Mouse (Mus musculus) neural tube, embryonic 15.5 days (tissue): ENCODE results near the gene Mthfs. TPM values are rescaled to one million over a fixed set of nuclear protein-coding genes. Genes with fewer than 3 reads are reported as not detected.
"Not testable (repeated sequence)": the region's sequence is repeated elsewhere in the genome, so short reads cannot be mapped to it uniquely, and the experiment has no call there.

ENCODE experiments used
- ATAC-seq: fragments of 200-750 bp; cut with Nextera tagmentation; 2 replicates; pipeline ENCODE4 v1.8.0; 2017; ENCODE audit warnings: mild to moderate bottlenecking, moderate TSS enrichment, moderate library complexity; ENCODE audit not compliant: low FRiP score
- H3K27ac ChIP-seq: fragments of 300-500 bp; sonication (generic); replicated peaks from 2 replicates; pipeline ENCODE4 v1.5.1; 2015; ENCODE audit warnings: mild to moderate bottlenecking, inconsistent platforms
- H3K27me3 ChIP-seq: fragments of 300-500 bp; sonication (generic); replicated peaks from 2 replicates; pipeline ENCODE4 v1.6.1; 2015; ENCODE audit warnings: inconsistent platforms
- H3K36me3 ChIP-seq: fragments of 300-500 bp; sonication (generic); 2 replicates; pipeline ENCODE4 v1.6.1; 2015; ENCODE audit warnings: inconsistent platforms
- H3K4me1 ChIP-seq: fragments of 300-500 bp; sonication (generic); 2 replicates; pipeline ENCODE4 v1.6.1; 2015; ENCODE audit warnings: inconsistent platforms
- H3K4me2 ChIP-seq: fragments of 300-500 bp; sonication (generic); 2 replicates; pipeline ENCODE4 v1.6.1; 2015; ENCODE audit warnings: inconsistent platforms, mild to moderate bottlenecking, moderate library complexity
- H3K4me3 ChIP-seq: fragments of 300-500 bp; sonication (generic); replicated peaks from 2 replicates; pipeline ENCODE4 v1.5.1; 2015; ENCODE audit warnings: mild to moderate bottlenecking, inconsistent platforms
- H3K9ac ChIP-seq: fragments of 300-500 bp; sonication (generic); replicated peaks from 2 replicates; pipeline ENCODE4 v1.6.1; 2015; ENCODE audit warnings: mild to moderate bottlenecking, inconsistent platforms
- H3K9me3 ChIP-seq: fragments of 300-500 bp; sonication (generic); replicated peaks from 2 replicates; pipeline ENCODE4 v1.6.1; 2016; ENCODE audit warnings: inconsistent platforms
- WGBS: fragments of 180-500 bp; shearing (Covaris S2); methylation state at CpG from one replicate; pipeline ENCODE4 v1.1.7; 2015; ENCODE audit warnings: mixed read lengths; 5-methylcytosine and 5-hydroxymethylcytosine counted together
- polyA plus RNA-seq: library from polyadenylated mRNA; unstranded; fragments of >200 nt; fragmentation: Nextera tagmentation; extraction: Ambion mirVana; gene quantifications from 2 replicates; pipeline ENCODE4 v1.2.1, GENCODE M21; 2015

Gene Mthfs
- 17.2 and 21.6 TPM in 2 replicates for polyA plus RNA-seq

DNA sequence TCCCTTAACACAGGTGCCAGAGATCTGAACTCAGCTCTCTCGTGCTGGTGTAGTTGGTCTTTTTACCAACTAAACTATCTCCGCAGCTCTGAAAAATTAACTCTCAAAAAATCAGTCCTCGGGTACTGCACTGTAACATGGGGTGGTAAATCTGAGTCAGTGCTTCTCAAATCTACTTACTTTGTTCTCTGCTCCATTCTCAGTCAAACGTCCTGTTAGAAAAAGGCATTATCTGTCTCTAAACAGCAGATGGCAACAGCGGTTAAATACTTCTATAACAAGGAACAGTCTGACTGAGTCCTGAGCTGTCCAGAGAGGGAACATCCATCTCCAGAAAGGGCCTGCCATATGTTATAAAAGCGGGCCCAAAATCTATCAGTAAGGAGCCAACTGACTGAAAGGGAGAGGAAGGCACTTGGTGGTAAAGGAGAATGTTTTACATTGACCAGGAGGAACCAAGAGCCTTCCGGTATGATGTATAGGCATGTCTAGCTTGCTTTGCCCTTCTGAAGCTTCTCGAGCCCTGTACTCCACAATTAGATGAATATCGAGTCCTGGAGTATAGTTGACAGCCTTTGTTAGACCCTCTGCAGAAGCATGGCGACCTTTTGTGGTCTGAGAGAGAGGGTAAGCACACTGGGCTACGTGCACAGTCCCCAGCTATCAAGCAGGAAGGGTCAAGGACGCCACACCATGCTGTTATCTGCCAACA, at the start of gene Mthfs:
TSS of gene Mthfs (plus strand) at position 324 of the 712 bp plus-strand sequence.
- WGBS = 25% methylated on average over 9 of the region's 12 CpGs
- not testable (repeated sequence) for H3K27me3 ChIP-seq, H3K4me1 ChIP-seq, H3K9me3 ChIP-seq, H3K36me3 ChIP-seq
- ATAC-seq = peak; percentile 87
- Histone ChIP-seq H3K4me2 (peak within 1 kb of the TSS; percentile 53), H3K27ac (peak within 1 kb of the TSS; percentile 79), H3K9ac (0 out of 2 replicates have a peak within 1 kb of the TSS, but pooled peaks have one; percentile 23), H3K4me3 (peak within 1 kb of the TSS; percentile 32)

DNA sequence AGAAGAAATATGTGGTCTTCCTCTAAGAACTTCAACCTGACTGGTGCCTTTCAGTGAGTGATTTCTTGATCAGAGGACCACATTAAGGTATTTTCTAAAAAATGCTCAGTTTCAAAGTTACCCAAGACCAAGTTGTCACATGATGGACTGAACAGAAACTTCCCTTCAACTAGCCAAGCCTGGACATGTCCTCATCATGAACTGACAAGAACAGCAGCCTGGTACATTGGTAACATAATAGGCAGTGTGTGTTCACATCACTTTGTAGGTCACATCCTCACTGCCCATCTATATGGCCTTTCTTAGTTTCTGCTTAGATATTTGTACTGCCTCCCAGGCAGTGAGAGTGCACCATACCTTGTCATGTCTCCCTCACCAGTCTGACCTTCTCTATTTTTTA, 37.9 kb upstream of the Mthfs start:
- H3K9me3 ChIP-seq, ATAC-seq, H3K36me3 ChIP-seq, H3K4me2 ChIP-seq, H3K9ac ChIP-seq, H3K27me3 ChIP-seq, H3K4me1 ChIP-seq, H3K27ac ChIP-seq, H3K4me3 ChIP-seq: not testable (repeated sequence)

DNA sequence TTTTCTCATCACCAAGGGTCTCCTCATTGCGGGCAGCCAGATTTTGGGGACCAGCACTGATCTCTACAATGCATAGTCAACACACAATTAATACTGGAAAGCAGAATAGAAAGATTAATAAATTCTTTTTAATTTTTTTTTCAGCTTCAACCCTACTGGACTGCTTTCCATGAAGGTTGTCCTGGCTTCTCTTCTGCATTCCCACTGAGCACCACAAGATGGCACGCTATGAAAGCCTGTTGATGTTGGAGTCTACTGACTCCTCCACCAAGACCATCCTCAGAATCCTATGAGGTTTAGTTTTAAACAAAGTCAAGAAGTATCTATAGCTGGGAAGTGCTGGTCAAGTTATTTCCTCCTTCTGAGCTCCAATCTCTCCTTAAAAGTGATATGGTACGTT, 31.6 kb upstream of the Mthfs start:
- H3K4me1 ChIP-seq, H3K27me3 ChIP-seq, H3K4me2 ChIP-seq, H3K9ac ChIP-seq, H3K36me3 ChIP-seq, H3K4me3 ChIP-seq, H3K9me3 ChIP-seq, ATAC-seq, H3K27ac ChIP-seq: not testable (repeated sequence)
- 47% methylated on average over 2 of the region's 3 CpGs for WGBS

DNA sequence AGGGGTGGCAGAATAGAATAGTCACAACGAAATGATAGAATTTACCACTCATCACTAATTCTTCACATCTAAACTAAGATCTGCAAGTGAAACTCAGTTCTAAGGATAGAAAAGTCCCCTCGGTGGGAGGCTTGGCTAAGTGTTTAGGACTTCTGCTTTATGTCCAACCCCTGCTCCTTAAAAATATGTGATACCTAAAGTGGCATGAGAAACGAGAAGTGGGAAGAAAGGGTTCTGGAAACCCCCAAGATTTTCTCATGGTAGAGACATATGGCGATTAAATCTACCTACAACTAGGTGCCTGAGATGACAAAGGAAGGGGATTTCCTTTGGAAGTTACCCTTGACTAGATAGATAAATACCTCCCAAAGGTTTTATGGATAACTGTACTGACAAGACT, 31.0 kb upstream of the Mthfs start:
- H3K4me2 ChIP-seq, H3K4me3 ChIP-seq, H3K36me3 ChIP-seq, H3K9me3 ChIP-seq, H3K27ac ChIP-seq, H3K4me1 ChIP-seq, H3K27me3 ChIP-seq, ATAC-seq, H3K9ac ChIP-seq: not testable (repeated sequence)
- 79% methylated on average over 4 of the region's 4 CpGs for WGBS

DNA sequence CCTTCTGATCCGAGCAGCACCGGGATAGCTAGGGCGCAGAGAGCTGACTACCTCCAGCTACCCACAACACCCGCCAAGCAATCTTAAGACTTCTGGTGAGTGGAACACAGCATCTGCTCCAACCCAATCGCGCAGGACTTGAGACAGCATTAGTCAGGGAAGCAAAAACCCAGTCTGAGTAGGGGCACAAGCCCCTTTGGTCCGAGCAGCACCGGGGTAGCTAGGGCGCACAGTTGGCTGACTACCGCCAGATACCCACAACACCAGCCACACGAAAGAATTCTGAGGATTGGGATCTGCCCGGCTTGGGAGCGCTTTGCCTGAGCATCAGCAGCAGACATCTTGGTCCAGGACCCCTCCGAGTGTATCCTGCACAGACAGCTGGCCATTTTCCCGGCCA, 23.5 kb upstream of the Mthfs start:
- not testable (repeated sequence) for H3K27ac ChIP-seq, H3K27me3 ChIP-seq, ATAC-seq, H3K9ac ChIP-seq, H3K4me3 ChIP-seq, H3K4me1 ChIP-seq, H3K36me3 ChIP-seq, H3K9me3 ChIP-seq, H3K4me2 ChIP-seq
- WGBS = 83% methylated on average over 15 of the region's 15 CpGs

DNA sequence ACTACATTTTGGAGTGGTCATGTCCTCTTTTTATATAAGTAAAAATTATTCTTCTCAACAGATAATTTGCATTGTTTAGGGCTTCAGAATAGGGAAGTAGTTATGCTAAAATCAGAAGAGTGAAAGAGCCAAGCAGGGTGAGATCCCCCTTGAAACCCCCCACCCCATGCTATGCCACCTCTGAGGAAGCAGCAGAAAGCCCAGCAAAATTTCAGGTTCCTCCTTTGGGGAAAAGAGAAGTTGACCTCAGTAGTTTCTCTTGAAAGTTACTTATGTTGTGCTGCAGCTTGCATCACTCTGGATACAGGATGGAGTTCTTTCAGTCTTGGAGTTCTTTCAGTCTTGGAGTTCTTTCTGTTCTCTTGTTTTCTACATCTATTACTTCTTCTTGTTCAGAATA, 15.0 kb upstream of the Mthfs start:
- H3K4me1 ChIP-seq, H3K27me3 ChIP-seq, H3K27ac ChIP-seq, ATAC-seq, H3K9ac ChIP-seq, H3K4me2 ChIP-seq, H3K4me3 ChIP-seq, H3K9me3 ChIP-seq, H3K36me3 ChIP-seq: not testable (repeated sequence)

DNA sequence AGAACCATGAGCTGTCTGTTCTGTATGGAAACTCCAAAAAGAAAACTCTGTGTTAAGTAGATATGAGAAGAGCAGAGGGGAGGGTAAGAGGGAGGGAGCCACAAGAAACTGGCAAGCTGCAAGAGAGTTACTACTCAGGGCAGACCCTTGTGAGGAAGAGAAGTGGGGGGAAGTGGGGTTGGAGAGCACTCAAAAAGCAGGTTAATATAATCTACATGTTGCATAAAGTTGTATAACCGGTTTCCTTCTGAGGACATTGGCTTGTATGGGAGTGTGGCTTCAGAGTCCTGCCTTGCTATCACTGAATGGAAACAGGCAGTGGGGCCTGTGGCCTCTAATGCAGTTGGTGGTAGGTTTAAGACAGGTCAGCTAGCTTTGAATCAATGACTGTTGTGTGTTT, 13.0 kb upstream of the Mthfs start:
- H3K4me3 ChIP-seq, H3K4me1 ChIP-seq, H3K36me3 ChIP-seq, H3K4me2 ChIP-seq, H3K27me3 ChIP-seq, ATAC-seq, H3K9me3 ChIP-seq, H3K27ac ChIP-seq, H3K9ac ChIP-seq: not testable (repeated sequence)
- WGBS = 89% methylated on average over 1 of the region's 1 CpGs

DNA sequence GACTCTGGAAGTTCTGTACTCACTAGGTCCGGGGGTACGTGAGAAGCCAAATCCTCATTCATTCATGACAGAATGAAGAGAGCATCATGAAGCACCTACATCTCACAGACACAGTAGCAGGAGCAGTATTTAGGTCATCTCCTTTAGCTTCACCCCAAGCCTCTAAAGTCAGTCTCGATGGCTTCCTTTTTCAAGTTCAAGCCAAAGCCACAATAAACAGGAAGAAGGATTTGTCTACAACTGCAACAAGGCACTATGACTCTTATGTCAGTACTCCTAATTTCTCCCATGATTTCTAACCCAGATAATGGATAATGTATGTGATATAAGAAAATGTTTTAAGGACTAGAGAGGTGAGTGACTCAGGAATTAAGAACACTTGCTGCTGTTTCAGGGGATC, 12.1 kb upstream of the Mthfs start:
- not testable (repeated sequence) for H3K9ac ChIP-seq, H3K27me3 ChIP-seq, H3K4me2 ChIP-seq, H3K4me1 ChIP-seq, H3K36me3 ChIP-seq, ATAC-seq, H3K4me3 ChIP-seq, H3K27ac ChIP-seq, H3K9me3 ChIP-seq
- 92% methylated on average over 3 of the region's 3 CpGs for WGBS

DNA sequence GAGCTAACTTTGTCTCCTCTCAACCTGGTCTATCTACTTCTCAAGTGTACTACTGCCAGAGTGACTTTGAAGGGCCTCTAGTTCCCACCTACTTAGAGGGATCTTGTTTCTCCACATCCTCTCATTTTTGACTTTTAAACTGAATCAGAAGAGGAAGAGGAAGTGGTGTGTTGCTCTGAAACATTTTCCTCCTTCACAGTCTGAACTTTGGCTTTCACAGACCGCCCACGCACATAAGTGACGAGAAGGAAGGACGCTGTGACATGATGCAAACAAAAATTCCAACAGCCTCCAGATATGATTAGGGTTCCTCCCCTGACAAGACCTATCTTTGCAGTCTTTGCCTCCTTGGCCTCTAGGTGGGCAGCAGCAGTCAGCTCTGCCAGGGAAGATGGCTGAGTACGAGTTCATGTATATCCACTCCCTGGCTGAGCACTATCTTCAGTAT, 11.5 kb upstream of the Mthfs start, which contains the start of the genes Bcl2a1b and Gm29094:
TSS of gene Bcl2a1b (plus strand) at position 241 of the 448 bp plus-strand sequence.
TSS of gene Gm29094 (plus strand) at position 411 of the 448 bp plus-strand sequence.
- H3K36me3 ChIP-seq, H3K9ac ChIP-seq, H3K27ac ChIP-seq, H3K27me3 ChIP-seq, H3K4me1 ChIP-seq, H3K9me3 ChIP-seq, H3K4me2 ChIP-seq, ATAC-seq, H3K4me3 ChIP-seq: not testable (repeated sequence)
- 95% methylated on average over 5 of the region's 5 CpGs for WGBS

DNA sequence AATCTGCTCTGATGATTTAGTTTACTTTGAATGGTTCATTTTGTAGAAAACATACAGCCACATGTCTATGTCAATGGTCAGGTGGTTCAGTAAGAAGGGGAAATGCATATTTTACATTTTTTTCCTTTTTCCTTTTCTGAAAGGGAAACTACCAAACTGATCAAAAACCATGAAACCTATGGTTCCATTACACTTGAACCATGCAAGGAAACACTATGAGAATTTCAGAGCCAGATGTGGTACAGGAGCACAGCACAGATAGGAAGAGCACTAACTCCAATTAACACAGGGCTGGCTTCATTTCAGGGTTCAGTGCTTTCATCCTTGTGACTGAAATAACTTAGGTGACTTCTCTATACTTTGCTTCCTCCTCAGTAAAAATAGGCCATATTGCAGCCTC, 8.2 kb upstream of the Mthfs start:
- H3K4me3 ChIP-seq, H3K9me3 ChIP-seq, H3K36me3 ChIP-seq, H3K4me2 ChIP-seq, H3K9ac ChIP-seq, H3K27ac ChIP-seq, ATAC-seq, H3K4me1 ChIP-seq, H3K27me3 ChIP-seq: not testable (repeated sequence)

DNA sequence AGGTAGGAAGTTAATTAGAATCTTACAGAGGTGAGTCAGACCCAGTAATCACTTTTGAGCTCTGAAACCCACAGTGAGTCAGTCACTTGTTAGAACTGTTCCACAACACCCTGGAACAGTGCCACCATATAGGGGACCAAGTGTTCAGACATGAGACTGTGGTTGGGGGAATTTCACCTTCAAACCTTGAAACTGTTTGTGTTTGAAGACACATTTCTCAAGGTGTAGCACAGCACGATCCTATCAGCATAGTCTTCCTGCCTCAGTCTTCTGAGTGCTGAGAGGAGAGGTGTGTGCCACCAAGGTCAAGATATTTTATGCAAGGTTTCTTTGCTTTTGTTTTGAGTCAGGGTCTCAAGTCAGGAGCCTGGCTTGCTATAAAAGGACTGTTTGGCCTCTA, 1.5 kb upstream of the Mthfs start:
- not testable (repeated sequence) for H3K9ac ChIP-seq, H3K4me1 ChIP-seq, H3K27me3 ChIP-seq, H3K4me3 ChIP-seq, H3K9me3 ChIP-seq, H3K4me2 ChIP-seq, H3K27ac ChIP-seq, ATAC-seq, H3K36me3 ChIP-seq
- WGBS = 87% methylated on average over 1 of the region's 1 CpGs

DNA sequence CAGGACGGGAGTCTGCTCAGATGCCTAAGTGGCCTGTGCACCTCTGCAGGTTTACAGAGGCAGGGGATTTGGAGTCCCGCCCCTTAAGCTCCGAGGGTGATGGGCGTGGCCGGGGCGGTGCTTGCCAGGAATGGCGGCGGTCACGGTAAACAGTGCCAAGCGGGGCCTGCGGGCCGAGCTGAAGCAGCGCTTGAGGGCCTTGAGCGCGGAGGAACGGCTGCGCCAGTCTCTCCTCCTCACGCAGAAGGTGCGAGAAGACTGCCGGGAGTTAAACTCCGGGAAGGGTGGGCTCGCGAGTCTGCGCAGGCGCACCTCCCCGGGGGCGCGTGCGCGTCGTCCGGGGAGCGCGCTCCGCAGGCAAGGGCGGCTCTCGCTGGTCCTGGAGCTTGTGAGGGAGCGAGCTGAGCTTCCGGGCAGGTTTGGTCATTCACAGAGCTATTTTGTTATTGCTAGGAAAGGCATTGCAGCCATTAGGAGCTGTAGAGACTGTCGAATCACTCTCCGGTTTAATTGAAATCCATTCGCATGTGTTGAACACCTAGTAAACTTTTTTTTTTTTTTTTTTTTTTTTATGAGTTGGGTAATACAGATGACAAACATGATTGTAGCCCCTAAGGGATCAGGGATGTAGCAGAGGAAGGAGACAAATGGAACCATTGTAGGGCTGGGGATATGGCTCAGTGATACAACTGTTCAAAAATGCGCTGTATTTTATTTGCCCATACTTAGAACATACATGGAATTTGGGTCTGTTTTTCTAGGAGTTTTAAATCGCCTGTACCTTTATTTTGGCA, 786 bp downstream of the Mthfs start:
- 6% methylated on average over 13 of the region's 44 CpGs for WGBS
- H3K36me3 ChIP-seq, H3K27me3 ChIP-seq, H3K9me3 ChIP-seq, H3K4me1 ChIP-seq: not testable (repeated sequence)
- H3K4me2 ChIP-seq = peak overlapping the region; percentile 52
- ATAC-seq = peak; percentile 96
- peak overlapping the region; percentile 68 for H3K27ac ChIP-seq
- 0 out of 2 replicates have a peak overlapping the region, but pooled peaks have one; percentile 23 for H3K9ac ChIP-seq
- peak overlapping the region; percentile 32 for H3K4me3 ChIP-seq
